1 mouse cellular context compared by ENCODE assay signal in the genomic region with DNA sequence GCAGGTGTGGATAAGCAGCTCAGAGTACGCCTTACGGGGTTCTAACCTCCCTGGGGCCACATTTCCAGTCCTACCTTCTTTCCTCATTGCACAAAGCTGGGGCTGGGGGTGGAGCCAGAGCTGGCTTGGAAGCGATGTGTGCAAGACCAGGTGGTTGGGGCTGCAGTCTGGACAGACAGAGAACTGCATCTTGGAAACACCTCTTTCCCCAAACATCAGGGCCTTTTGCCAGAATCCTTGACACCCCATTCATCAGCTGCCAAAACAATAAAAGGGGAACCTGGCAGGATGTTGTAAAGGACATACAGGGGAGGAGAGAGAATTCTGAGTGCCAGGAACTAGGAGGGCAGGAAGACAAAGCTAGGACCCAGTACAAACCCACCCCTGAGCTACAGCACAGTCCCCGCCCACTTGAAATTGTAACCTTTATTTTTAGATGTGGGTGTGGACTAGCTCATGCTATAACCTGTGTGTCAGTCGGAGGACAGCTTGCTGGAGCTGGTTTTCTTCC.
TF ChIP-seq lines count a peak whose summit lies in the region.

No protein-coding gene starts in this region.

TF ChIP-seq in MEL, 35 proteins besides CTCF, POLR2A, EP300 and RAD21 (continued from another document):
- TF ChIP-seq MXI1 (IDR thresholded peaks at IDR 0.05; ENCODE audit: low read depth, low read length) (peak; percentile 33; the same call in 1 of the 2 replicates), CHD1 (IDR thresholded peaks at IDR 0.05; ENCODE audit: low read depth, low read length) (no peak), ETS1 (IDR thresholded peaks at IDR 0.05; ENCODE audit: low read depth, low read length) (peak; percentile 47), SIN3A (IDR thresholded peaks at IDR 0.05; ENCODE audit: low read length) (peak; percentile 54; the same call in 1 of the 2 replicates), POLR2AphosphoS5 (IDR thresholded peaks at IDR 0.05; ENCODE audit: borderline replicate concordance, low read depth, low read length) (no peak), HCFC1 (IDR thresholded peaks at IDR 0.05; ENCODE audit: low read depth, low read length) (peak; percentile 41; the same call in 1 of the 2 replicates), TCF12 (IDR thresholded peaks at IDR 0.05; ENCODE audit: low read depth, low read length) (0 out of 2 replicates have a peak, but pooled peaks have one; percentile 13)
TF ChIP-seq in MEL: peak in this region for 5.
